Mouse (Mus musculus) stomach, embryonic 16.5 days (tissue): ENCODE results near the gene Vti1a. TPM values are rescaled to one million over a fixed set of nuclear protein-coding genes. Genes with fewer than 3 reads are reported as not detected.

ENCODE experiments used
- ATAC-seq: fragments of 200-750 bp; cut with Nextera tagmentation; 2 replicates; pipeline ENCODE4 v1.8.0; 2017; ENCODE audit warnings: moderate number of reproducible peaks, moderate TSS enrichment; ENCODE audit not compliant: insufficient read depth, low FRiP score
- H3K27ac ChIP-seq: fragments of 300-500 bp; sonication (generic); 2 replicates; pipeline ENCODE4 v1.5.1; 2014; ENCODE audit warnings: low read length
- H3K27me3 ChIP-seq: fragments of 300-500 bp; sonication (generic); 2 replicates; pipeline ENCODE4 v1.6.1; 2014; ENCODE audit warnings: low read length, control low read depth, mixed read lengths; ENCODE audit not compliant: control insufficient read depth, insufficient read depth
- H3K36me3 ChIP-seq: fragments of 300-500 bp; sonication (generic); 2 replicates; pipeline ENCODE4 v1.6.1; 2014; ENCODE audit warnings: low read length; ENCODE audit not compliant: control insufficient read depth, insufficient read depth
- H3K4me1 ChIP-seq: fragments of 300-500 bp; sonication (generic); 2 replicates; pipeline ENCODE4 v1.6.1; 2014; ENCODE audit warnings: low read length, control low read depth, mixed read lengths; ENCODE audit not compliant: control insufficient read depth, insufficient read depth
- H3K4me2 ChIP-seq: fragments of 300-500 bp; sonication (generic); 2 replicates; pipeline ENCODE4 v1.6.1; 2014; ENCODE audit warnings: low read depth, low read length, mixed read lengths
- H3K4me3 ChIP-seq: fragments of 300-500 bp; sonication (generic); replicated peaks from 2 replicates; pipeline ENCODE4 v1.5.1; 2014; ENCODE audit warnings: mild to moderate bottlenecking, low read length
- H3K9ac ChIP-seq: fragments of 300-500 bp; sonication (generic); 2 replicates; pipeline ENCODE4 v1.6.1; 2014; ENCODE audit warnings: low read length
- H3K9me3 ChIP-seq: fragments of 300-500 bp; sonication (generic); replicated peaks from 2 replicates; pipeline ENCODE4 v1.6.1; 2016; ENCODE audit warnings: low read length, control low read depth; ENCODE audit not compliant: control insufficient read depth
- WGBS: fragments of 180-500 bp; shearing (Covaris S2); extraction: QIAGEN DNeasy Blood & Tissue Kit; methylation state at CpG from one replicate; pipeline ENCODE4 v1.1.7; 2014; 5-methylcytosine and 5-hydroxymethylcytosine counted together
- polyA plus RNA-seq: library from polyadenylated mRNA; unstranded; fragments of >200 nt; fragmentation: Nextera tagmentation; extraction: Ambion mirVana; gene quantifications from 2 replicates; pipeline ENCODE4 v1.2.1, GENCODE M21; 2015

Gene Vti1a
- polyA plus RNA-seq, 1 experiment from 2014 or later: 26.1 TPM

- Histone ChIP-seq H3K4me3 (no peak overlapping the region), H3K4me2 (no peak overlapping the region), H3K27ac (no peak overlapping the region), H3K27me3 (no peaks in the 10 kb centered on the region), H3K36me3 (no peaks in the 10 kb centered on the region), H3K9me3 (no peaks in the 10 kb centered on the region), H3K4me1 (peaks cover 4% of the 10 kb centered on the region; the same call in 1 of the 2 replicates), H3K9ac (no peak overlapping the region)
- no peak for ATAC-seq
- 88% methylated on average over 6 of the region's 6 CpGs for WGBS
These were observed 24.4 kb downstream of the Vti1a start for GRCm38 (mm10) chr19:55340521-55340920.

GRCm38 (mm10) chr19:55341377-55341776, 25.3 kb downstream of the Vti1a start:
- H3K27ac ChIP-seq: no peak overlapping the region
- H3K4me3 ChIP-seq: no peak overlapping the region
- no peaks in the 10 kb centered on the region for H3K9me3 ChIP-seq
- WGBS: 70% methylated on average over 3 of the region's 3 CpGs
- H3K9ac ChIP-seq: no peak overlapping the region
- no peak for ATAC-seq
- no peaks in the 10 kb centered on the region for H3K27me3 ChIP-seq
- H3K4me1 ChIP-seq: peaks cover 4% of the 10 kb centered on the region; the same call in 1 of the 2 replicates
- no peak overlapping the region for H3K4me2 ChIP-seq
- H3K36me3 ChIP-seq: no peaks in the 10 kb centered on the region

GRCm38 (mm10) chr19:55342423-55342822, 26.3 kb downstream of the Vti1a start:
- WGBS: 86% methylated on average over 7 of the region's 7 CpGs
- ATAC-seq: no peak
- H3K9me3 ChIP-seq: no peaks in the 10 kb centered on the region

GRCm38 (mm10) chr19:55343274-55343673, 27.2 kb downstream of the Vti1a start:
- no peaks in the 10 kb centered on the region for H3K9me3 ChIP-seq
- no peak overlapping the region for H3K9ac ChIP-seq
- H3K36me3 ChIP-seq: no peaks in the 10 kb centered on the region
- WGBS: 68% methylated on average over 9 of the region's 9 CpGs
- no peaks in the 10 kb centered on the region for H3K27me3 ChIP-seq
- no peak overlapping the region for H3K4me3 ChIP-seq
- H3K4me2 ChIP-seq: no peak overlapping the region
- peaks cover 4% of the 10 kb centered on the region; the same call in 1 of the 2 replicates for H3K4me1 ChIP-seq
- no peak for ATAC-seq
- H3K27ac ChIP-seq: no peak overlapping the region

More at GRCm38 (mm10) chr19:55342423-55342822, 26.3 kb downstream of the Vti1a start:
- no peaks in the 10 kb centered on the region for H3K36me3 ChIP-seq
- no peak overlapping the region for H3K4me2 ChIP-seq
- no peaks in the 10 kb centered on the region for H3K27me3 ChIP-seq
- no peak overlapping the region for H3K27ac ChIP-seq
- no peak overlapping the region for H3K9ac ChIP-seq
- no peak overlapping the region for H3K4me3 ChIP-seq
- peaks cover 4% of the 10 kb centered on the region; the same call in 1 of the 2 replicates for H3K4me1 ChIP-seq

GRCm38 (mm10) chr19:55348187-55348586, 32.1 kb downstream of the Vti1a start:
- no peaks in the 10 kb centered on the region for H3K36me3 ChIP-seq
- no peaks in the 10 kb centered on the region for H3K9me3 ChIP-seq
- H3K4me1 ChIP-seq: 0 out of 2 replicates have a peak, but pooled peaks cover 6% of the 10 kb centered on the region
- ATAC-seq: no peak
- H3K4me3 ChIP-seq: no peak overlapping the region
- WGBS: 87% methylated on average over 3 of the region's 3 CpGs
- no peak overlapping the region for H3K27ac ChIP-seq
- H3K27me3 ChIP-seq: no peaks in the 10 kb centered on the region
- H3K9ac ChIP-seq: no peak overlapping the region
- no peak overlapping the region for H3K4me2 ChIP-seq

GRCm38 (mm10) chr19:55350673-55351378, 34.7 kb downstream of the Vti1a start:
- WGBS: 66% methylated on average over 9 of the region's 9 CpGs

GRCm38 (mm10) chr19:55362606-55363005, 46.5 kb downstream of the Vti1a start:
- H3K9me3 ChIP-seq: no peaks in the 10 kb centered on the region
- ATAC-seq: no peak
- no peak overlapping the region for H3K9ac ChIP-seq
- no peaks in the 10 kb centered on the region for H3K27me3 ChIP-seq
- no peak overlapping the region for H3K27ac ChIP-seq
- WGBS: 94% methylated on average over 9 of the region's 9 CpGs
- no peaks in the 10 kb centered on the region for H3K36me3 ChIP-seq
- no peak overlapping the region for H3K4me3 ChIP-seq
- H3K4me1 ChIP-seq: no peaks in the 10 kb centered on the region
- H3K4me2 ChIP-seq: no peak overlapping the region

More at GRCm38 (mm10) chr19:55350673-55351378, 34.7 kb downstream of the Vti1a start:
- Histone ChIP-seq H3K27ac (no peak overlapping the region), H3K4me3 (no peak overlapping the region), H3K27me3 (no peaks in the 10 kb centered on the region), H3K4me1 (0 out of 2 replicates have a peak, but pooled peaks cover 6% of the 10 kb centered on the region), H3K4me2 (no peak overlapping the region), H3K9ac (no peak overlapping the region), H3K36me3 (no peaks in the 10 kb centered on the region), H3K9me3 (no peaks in the 10 kb centered on the region)
- ATAC-seq: no peak

GRCm38 (mm10) chr19:55369691-55370090, 53.6 kb downstream of the Vti1a start:
- no peak overlapping the region for H3K9ac ChIP-seq
- H3K4me1 ChIP-seq: no peaks in the 10 kb centered on the region
- H3K36me3 ChIP-seq: no peaks in the 10 kb centered on the region
- no peak overlapping the region for H3K27ac ChIP-seq
- no peak for ATAC-seq
- 47% methylated on average over 3 of the region's 3 CpGs for WGBS
- H3K27me3 ChIP-seq: no peaks in the 10 kb centered on the region
- no peak overlapping the region for H3K4me2 ChIP-seq
- no peak overlapping the region for H3K4me3 ChIP-seq
- no peaks in the 10 kb centered on the region for H3K9me3 ChIP-seq

GRCm38 (mm10) chr19:55376331-55376730, 60.2 kb downstream of the Vti1a start:
- no peak for ATAC-seq
- Histone ChIP-seq H3K4me1 (no peaks in the 10 kb centered on the region), H3K27me3 (no peaks in the 10 kb centered on the region), H3K9ac (no peak overlapping the region), H3K36me3 (no peaks in the 10 kb centered on the region), H3K9me3 (no peaks in the 10 kb centered on the region), H3K4me3 (no peak overlapping the region), H3K4me2 (no peak overlapping the region), H3K27ac (no peak overlapping the region)
- 80% methylated on average over 6 of the region's 6 CpGs for WGBS
